Mouse (Mus musculus) ES-Bruce4 (cell line): ENCODE data around the gene Uqcc2.

Experiments used
- CTCF ChIP-seq: IDR thresholded peaks from one replicate; pipeline ENCODE4 v1.8.1; 2011; ENCODE audit warnings: low read depth, low read length
- POLR2A ChIP-seq: IDR thresholded peaks from one replicate; pipeline ENCODE4 v1.8.1; 2011; ENCODE audit warnings: low read length; ENCODE audit not compliant: insufficient read depth

GRCm38 (mm10) chr17:27153773-27154193, 20.1 kb upstream of the Uqcc2 start:
- TF ChIP-seq CTCF (no peak), POLR2A (no peak)
